Mouse (Mus musculus): ENCODE results near the gene Gna13.

The Gna13 gene

DNA sequence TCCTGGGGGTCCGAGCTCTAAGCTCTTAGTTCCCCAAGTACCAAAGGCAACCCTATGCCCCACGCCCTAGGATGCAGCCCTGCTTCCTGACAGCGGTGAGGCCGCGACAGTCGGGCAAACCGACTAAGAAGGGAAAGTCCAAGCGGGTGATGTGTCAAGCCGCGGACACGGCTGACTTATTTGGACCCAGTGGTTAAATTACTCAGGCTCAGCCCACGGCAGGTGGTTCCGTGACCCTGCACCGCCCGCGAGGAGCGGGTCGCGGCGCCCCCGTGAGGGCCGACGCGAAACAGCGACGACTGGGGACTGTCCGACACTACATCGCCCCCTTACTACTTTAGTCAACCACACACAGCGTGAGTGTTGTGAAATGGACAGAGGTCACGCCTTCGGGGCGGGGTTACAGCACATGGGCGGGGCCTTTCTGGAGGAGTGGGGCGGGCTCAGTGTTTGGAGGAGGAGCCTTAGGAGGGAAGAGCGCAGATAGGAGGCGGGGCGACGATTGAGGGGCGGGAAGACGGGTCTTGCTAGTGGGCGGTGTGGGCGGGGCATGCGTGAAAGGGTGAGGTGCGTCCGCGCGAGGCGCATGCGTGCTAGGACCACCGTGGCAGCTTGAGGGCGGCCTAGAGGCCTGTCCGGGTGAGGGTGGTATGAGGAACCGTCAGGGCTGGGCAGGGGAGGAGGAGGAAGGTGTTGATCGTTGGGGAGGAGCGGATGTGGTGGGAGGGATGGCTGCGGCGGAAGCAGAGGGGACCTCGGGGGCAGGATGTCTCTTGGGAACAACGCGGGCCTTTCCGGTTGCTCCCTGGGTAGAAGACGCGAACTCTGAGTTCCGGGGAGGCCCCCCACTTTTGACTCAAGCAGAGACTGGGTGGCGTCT is 63.0 kb downstream of the Gna13 start, which contains the start of gene Amz2:
Gene Amz2 (plus strand): TSS at position 555 of the 880 bp plus-strand sequence.
- DNase-seq = peak; percentile 98

DNA sequence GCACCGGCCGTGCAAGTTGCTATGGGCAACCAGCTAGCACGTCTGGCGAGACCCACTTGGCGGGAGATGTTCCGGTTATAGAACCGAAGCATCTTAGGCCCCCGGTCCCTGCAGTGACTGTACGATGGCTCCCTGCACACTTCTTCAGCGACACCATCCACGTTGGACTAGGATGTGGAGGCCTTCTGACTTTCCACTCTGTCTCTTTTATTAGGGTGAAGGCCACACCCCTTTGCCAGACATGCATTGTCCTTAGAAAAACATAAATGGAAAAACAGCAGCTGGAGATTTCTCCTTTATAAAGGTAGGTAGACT is 63.6 kb downstream of the Gna13 start:
- no peak for DNase-seq

DNA sequence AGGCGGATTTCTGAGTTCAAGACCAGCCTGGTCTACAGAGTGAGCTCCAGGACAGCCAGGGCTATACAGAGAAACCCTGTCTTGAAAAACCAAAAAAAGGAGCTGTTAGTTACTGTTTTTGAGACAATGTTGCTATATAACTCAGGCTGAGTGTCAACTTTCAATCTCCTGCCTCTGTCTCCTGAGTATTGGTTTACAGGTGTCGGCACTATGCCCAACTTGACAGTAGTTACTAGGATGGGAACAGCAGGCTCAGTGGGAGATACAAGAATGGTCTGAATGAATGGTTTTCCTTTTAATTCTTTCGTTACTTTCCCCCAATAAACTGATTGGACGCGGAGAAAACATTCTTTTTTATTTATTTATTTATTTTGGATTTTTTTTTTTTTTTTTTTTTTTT is 64.7 kb downstream of the Gna13 start:
- no peak for DNase-seq

DNA sequence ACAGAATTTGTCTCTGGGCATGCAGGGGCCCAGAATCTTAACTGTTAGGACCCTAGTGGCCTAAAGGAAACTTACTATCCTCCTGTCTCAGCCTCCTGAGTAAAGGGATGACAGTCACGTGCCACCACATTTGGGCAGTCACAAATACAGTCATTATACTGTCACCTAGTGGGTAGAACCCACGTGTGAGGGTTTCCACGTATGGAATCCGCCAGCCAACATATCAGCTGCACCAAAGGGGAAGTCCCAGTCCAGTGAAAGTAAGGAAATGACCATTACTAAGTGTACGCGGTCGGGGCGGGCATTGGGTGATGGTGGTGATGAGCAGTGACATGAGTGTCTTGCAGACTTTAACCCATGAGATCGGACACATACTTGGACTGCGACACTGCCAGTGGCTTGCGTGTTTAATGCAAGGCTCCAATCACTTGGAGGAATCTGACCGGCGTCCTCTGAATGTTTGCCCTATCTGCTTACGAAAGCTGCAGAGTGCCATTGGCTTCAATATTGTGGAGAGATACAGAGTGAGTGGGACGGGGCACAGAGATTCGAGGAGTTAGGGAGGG is 71.7 kb downstream of the Gna13 start:
- no peak for DNase-seq

DNA sequence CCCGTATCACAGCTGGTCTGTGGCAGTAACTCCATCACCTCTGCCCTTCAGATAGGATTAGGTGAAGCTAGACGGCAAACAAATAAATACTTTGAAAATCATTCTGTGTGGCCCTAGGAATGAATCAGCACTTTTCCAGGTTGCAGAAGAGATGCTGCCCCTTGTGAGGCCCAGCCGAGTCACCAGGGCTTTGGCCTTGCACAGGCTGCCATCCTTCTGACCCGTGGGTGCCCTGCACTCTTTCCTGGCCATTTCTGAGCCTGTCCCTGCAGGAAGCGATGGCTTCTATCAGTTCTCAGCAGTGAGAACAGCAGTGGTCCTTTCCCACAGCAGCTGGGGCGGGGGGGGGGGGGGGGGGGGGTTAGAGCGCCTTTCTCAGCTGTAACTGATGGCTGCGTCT is 74.3 kb downstream of the Gna13 start:
- DNase-seq = no peak

DNA sequence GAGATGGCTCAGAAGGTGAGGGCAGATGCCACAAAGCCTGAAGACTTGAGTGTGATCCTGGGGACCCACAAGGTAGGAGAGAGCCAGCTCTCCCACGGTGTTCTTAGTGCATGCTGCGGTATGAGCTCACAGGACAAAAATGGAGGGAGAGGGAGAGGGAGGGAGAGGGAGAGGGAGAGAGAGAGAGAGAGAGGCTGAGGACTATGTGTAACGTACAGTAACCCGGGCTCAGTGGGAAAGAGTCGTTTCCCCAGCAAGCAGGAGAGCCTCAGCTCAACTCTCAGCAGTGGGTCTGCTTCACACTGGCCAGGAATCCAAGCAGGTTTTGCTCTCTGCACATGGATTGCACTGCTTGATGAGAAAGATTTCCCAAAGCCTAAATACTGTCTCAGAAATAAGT is 76.6 kb downstream of the Gna13 start:
- DNase-seq = no peak

DNA sequence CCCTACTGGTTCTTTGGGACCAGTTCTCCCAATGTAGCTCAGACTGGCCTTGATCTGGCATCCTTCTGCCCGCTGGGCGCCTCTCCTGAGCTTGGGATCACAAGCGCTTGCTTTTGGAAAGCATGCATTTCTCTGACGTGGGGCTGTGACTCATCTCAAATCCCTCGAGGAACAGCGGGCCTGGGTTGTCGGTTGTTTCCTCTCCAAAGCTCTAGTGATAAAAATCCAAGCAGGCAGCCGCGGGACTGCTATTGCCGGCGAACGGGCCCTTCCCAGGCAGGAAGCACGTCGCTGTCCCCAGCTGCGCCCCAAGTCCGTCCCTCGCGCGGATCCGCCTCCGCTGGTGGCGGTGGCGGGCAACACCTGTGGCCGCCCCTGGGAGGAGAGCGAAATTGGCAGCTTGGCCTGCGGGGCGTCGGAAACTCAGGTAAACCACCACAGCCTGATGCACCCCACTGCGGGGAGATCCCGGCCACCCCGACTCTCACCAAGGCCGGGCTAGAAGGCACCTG is 77.3 kb downstream of the Gna13 start:
- peak; percentile 72 to 79 for DNase-seq

DNA sequence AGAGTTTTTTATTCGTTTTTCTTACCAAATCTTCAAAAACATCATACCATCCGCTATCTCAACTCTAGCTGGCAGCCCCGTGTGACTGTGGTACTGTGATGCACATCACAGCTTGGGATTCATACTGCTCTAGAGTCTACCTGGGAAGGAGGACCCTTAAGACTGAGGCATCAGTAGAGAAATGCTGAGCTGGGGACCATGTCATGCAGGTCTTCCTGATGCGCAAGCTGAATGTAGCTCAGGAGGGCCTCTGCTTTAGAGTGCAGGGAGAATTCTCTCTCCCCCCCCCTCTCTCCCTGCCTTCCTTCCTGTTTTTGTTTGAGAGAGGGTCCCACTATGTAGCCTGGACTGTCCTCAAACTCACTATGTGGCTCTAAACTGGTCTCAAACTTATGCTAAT is 78.0 kb downstream of the Gna13 start:
- no peak for DNase-seq

DNA sequence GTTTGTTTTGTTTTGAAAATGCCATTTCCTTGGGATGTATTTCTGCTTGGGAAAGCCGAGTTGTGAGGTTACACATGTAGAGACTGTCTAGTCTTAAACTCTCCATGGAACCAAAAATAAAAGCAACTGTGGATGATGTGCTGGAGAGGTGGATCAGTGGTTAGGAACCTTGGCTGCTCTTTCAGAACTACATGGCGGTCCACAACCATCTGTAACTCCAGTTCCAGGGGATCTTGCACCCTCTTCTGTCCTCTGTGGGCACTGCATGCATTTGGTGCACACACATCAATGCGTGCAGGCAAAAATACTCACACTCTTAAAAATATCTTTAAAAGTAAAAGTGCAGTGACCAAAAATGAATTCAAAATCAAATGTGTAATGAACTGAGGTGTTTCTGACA is 78.5 kb downstream of the Gna13 start:
- DNase-seq = no peak

DNA sequence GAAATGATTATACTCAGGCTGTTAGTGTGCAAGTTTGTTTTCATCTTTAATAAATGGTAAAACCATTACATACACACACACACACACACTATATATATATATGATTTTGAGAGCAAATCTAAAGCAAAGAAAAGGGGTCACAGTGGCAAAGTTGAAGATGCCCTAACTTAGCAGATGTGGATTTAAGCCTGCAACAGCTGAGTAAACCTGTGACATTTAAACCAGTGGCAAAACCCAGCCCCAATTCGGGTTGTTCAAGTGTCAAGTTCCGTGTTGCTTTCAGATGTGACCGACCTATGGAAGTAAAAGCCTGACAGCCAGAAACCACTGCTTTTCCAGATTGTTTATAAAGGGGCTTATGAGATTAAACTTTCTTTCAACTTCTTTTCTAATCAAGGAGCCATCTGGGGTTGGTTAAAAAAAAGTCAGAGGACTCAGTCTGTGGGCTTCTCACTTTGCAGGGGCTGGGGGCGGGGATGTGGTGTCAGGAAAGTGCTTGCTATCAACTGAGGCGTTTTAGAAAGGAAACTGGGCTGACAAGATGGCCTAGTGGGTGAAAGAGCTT is 79.6 kb downstream of the Gna13 start:
- DNase-seq = no peak

DNA sequence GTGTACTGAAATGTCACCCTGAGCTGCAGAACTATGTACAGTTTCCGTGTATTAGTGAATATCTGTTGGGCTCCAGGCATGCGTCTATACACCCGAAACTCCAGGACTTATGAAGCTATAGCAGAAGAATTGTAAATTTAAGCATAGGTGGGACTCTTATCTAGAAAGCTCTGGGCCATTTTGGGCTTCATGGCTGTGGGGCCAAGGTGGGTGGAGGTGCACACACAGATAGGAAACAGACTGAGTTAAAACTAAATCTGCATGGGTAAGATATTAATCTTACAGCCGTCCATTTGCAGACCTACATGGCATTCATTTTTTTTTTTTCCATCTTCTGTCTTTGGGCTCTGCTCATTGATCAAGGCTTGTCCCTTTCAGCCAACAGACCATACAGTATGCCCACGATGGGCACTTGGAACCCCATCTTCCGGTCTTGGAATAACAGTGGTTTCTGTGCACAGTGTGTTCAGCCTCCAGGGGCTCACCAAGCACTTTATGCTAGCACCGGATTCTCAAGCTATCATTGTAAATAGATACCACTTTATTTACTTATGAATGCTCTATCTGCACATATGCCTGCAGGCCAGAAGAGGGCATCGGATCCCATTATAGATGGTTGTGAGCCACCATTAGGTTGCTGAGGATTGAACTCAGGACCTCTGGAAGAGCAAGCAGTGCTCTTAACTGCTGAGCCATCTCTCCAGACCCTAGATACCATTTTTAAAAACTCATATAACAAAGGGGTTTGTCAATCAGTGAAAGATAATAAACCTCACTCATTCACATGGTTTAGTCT is 81.0 kb downstream of the Gna13 start:
- DNase-seq = no peak

DNA sequence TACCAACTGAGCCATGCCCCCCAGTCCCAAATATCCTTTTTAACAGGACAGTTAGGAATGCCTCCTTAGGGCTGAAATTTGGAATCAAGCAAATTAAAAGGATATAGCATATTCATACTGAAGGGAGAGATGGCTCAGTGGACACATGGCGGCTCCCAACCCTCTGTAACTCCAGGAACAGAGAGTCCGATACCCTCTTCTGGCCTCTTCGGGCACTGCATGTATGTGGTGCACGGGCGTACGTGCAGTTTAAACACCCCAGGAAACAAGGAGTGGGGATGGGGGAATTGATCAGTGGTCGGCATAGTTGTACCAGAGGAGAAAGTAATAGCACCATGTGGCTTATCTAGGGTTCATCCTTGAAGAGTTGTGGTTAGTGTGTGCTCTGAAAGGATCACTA is 82.0 kb downstream of the Gna13 start:
- no peak for DNase-seq

DNA sequence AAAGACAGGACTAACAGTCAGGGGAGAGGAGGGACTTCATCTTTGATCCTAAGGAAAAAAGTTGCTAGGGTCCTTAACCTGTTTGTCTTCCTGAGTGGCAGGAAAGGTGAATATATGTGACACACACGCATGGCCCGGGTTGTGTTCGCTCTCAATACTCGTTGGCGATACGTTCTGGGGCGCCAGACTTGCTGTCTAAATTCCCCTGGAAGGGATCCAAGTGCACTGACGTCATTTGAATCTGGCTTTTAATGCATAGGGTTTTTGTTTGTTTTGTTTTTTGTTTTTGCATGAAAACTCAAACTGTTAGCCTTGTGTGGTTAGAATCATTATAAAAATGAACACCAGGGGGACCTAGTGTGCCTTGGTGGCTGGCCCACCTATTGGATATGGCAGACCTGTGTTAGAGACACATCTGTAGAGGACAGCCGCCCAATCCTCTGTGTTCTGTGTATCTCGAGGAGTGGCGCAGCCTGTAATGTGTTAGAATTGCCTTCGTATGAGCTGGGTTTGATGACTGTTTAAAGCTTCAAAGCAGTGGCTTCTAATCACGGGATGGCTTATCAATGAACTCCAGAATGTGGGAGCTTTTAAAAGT is 82.9 kb downstream of the Gna13 start:
- no peak for DNase-seq
